Mouse (Mus musculus) liver, embryonic 14.5 days (tissue): ENCODE data around the gene Tmem260.

Source experiments
- CTCF ChIP-seq: IDR thresholded peaks from 2 replicates; pipeline ENCODE4 v1.5.1; 2016; ENCODE audit warnings: antibody characterized with exemption, low read depth, control low read depth
- EP300 ChIP-seq: IDR thresholded peaks from 2 replicates; pipeline ENCODE4 v1.6.1; 2016; ENCODE audit warnings: antibody characterized with exemption, low read depth

- TF ChIP-seq CTCF: no peak
- TF ChIP-seq EP300: no peak
These were observed 13.0 kb downstream of the Tmem260 start for GRCm38 (mm10) chr14:48458901-48459300.
